Mouse (Mus musculus): ENCODE results near the gene Itprip. TPM values are rescaled to one million over a fixed set of nuclear protein-coding genes. Genes with fewer than 3 reads are reported as not detected.

Gene Itprip
- polyA plus RNA-seq (2015; fragmentation: Nextera tagmentation; extraction: Ambion mirVana): 20.5 and 21.0 TPM in 2 replicates

GRCm38 (mm10) chr19:47919126-47919965, at the start of gene Itprip, which contains the start of gene Cfap43:
Itprip (minus strand) TSS chr19:47919299.
Cfap43 (minus strand) TSS chr19:47919287.
- Histone ChIP-seq H3K9me3 (ENCODE audit: low read length) (no peaks in the 10 kb centered on the region), H3K4me2 (replicated peaks; ENCODE audit: low read depth, low read length) (peak within 1 kb of the TSS; percentile 74), H3K4me1 (ENCODE audit: insufficient read depth, low read length) (peaks cover 17% of the 10 kb centered on the region), H3K27ac (ENCODE audit: low read length) (peak within 1 kb of the TSS; percentile 98), H3K4me3 (ENCODE audit: low read length) (peak within 1 kb of the TSS; percentile 66), H3K9ac (replicated peaks; ENCODE audit: low read length) (peak within 1 kb of the TSS; percentile 76), H3K36me3 (ENCODE audit: insufficient read depth, low read length) (no peaks in the 10 kb centered on the region), H3K27me3 (ENCODE audit: insufficient read depth, low read length) (no peaks in the 10 kb centered on the region)
- peak; percentile 88 for ATAC-seq (ENCODE audit: low FRiP score, low TSS enrichment)
- WGBS: under 1% methylated on average over 48 of the region's 48 CpGs

GRCm38 (mm10) chr19:47958181-47958580, 39.1 kb upstream of the Itprip start:
- 75% methylated on average over 13 of the region's 13 CpGs for WGBS
- ATAC-seq (ENCODE audit: low FRiP score, low TSS enrichment): no peak

GRCm38 (mm10) chr19:47953169-47953568, 34.1 kb upstream of the Itprip start:
- no peaks in the 10 kb centered on the region for H3K36me3 ChIP-seq (ENCODE audit: insufficient read depth, low read length)
- ATAC-seq (ENCODE audit: low FRiP score, low TSS enrichment): no peak
- 84% methylated on average over 9 of the region's 9 CpGs for WGBS
- no peak overlapping the region for H3K27ac ChIP-seq (ENCODE audit: low read length)
- H3K4me1 ChIP-seq (ENCODE audit: insufficient read depth, low read length): no peaks in the 10 kb centered on the region
- H3K9ac ChIP-seq (replicated peaks; ENCODE audit: low read length): no peak overlapping the region
- no peaks in the 10 kb centered on the region for H3K27me3 ChIP-seq (ENCODE audit: insufficient read depth, low read length)
- H3K4me3 ChIP-seq (ENCODE audit: low read length): no peak overlapping the region
- no peaks in the 10 kb centered on the region for H3K9me3 ChIP-seq (ENCODE audit: low read length)
- no peak overlapping the region for H3K4me2 ChIP-seq (replicated peaks; ENCODE audit: low read depth, low read length)

More at GRCm38 (mm10) chr19:47958181-47958580, 39.1 kb upstream of the Itprip start:
- Histone ChIP-seq H3K36me3 (ENCODE audit: insufficient read depth, low read length) (no peaks in the 10 kb centered on the region), H3K27me3 (ENCODE audit: insufficient read depth, low read length) (no peaks in the 10 kb centered on the region), H3K27ac (ENCODE audit: low read length) (no peak overlapping the region), H3K4me1 (ENCODE audit: insufficient read depth, low read length) (no peaks in the 10 kb centered on the region), H3K4me2 (replicated peaks; ENCODE audit: low read depth, low read length) (no peak overlapping the region), H3K9ac (replicated peaks; ENCODE audit: low read length) (no peak overlapping the region), H3K9me3 (ENCODE audit: low read length) (peaks cover 6% of the 10 kb centered on the region; the same call in 1 of the 2 replicates), H3K4me3 (ENCODE audit: low read length) (no peak overlapping the region)

- no peaks in the 10 kb centered on the region for H3K9me3 ChIP-seq (ENCODE audit: low read length)
- H3K4me1 ChIP-seq (ENCODE audit: insufficient read depth, low read length): no peaks in the 10 kb centered on the region; the same call in 1 of the 2 replicates
- H3K4me3 ChIP-seq (ENCODE audit: low read length): no peak overlapping the region
- ATAC-seq (ENCODE audit: low FRiP score, low TSS enrichment): no peak
- H3K4me2 ChIP-seq (replicated peaks; ENCODE audit: low read depth, low read length): no peak overlapping the region
- no peaks in the 10 kb centered on the region for H3K36me3 ChIP-seq (ENCODE audit: insufficient read depth, low read length)
- no peaks in the 10 kb centered on the region for H3K27me3 ChIP-seq (ENCODE audit: insufficient read depth, low read length)
- no peak overlapping the region for H3K27ac ChIP-seq (ENCODE audit: low read length)
- H3K9ac ChIP-seq (replicated peaks; ENCODE audit: low read length): no peak overlapping the region
- 88% methylated on average over 7 of the region's 7 CpGs for WGBS
These were observed 31.8 kb upstream of the Itprip start for GRCm38 (mm10) chr19:47950946-47951345.

- Histone ChIP-seq H3K9me3 (ENCODE audit: low read length) (no peaks in the 10 kb centered on the region), H3K27ac (ENCODE audit: low read length) (no peak overlapping the region), H3K4me2 (replicated peaks; ENCODE audit: low read depth, low read length) (peak overlapping the region; percentile 27), H3K36me3 (ENCODE audit: insufficient read depth, low read length) (no peaks in the 10 kb centered on the region), H3K9ac (replicated peaks; ENCODE audit: low read length) (no peak overlapping the region), H3K27me3 (ENCODE audit: insufficient read depth, low read length) (no peaks in the 10 kb centered on the region), H3K4me1 (ENCODE audit: insufficient read depth, low read length) (no peaks in the 10 kb centered on the region; the same call in 1 of the 2 replicates), H3K4me3 (ENCODE audit: low read length) (no peak overlapping the region)
- peak; percentile 49; the same call in 1 of the 2 replicates for ATAC-seq (ENCODE audit: low FRiP score, low TSS enrichment)
- WGBS: 53% methylated on average over 23 of the region's 23 CpGs
These were observed 27.8 kb upstream of the Itprip start for GRCm38 (mm10) chr19:47946821-47947465.

GRCm38 (mm10) chr19:47939361-47939760, 20.3 kb upstream of the Itprip start:
- ATAC-seq (ENCODE audit: low FRiP score, low TSS enrichment): no peak
- Histone ChIP-seq H3K27me3 (ENCODE audit: insufficient read depth, low read length) (peaks cover 15% of the 10 kb centered on the region), H3K4me2 (replicated peaks; ENCODE audit: low read depth, low read length) (no peak overlapping the region), H3K27ac (ENCODE audit: low read length) (no peak overlapping the region), H3K9me3 (ENCODE audit: low read length) (no peaks in the 10 kb centered on the region), H3K36me3 (ENCODE audit: insufficient read depth, low read length) (no peaks in the 10 kb centered on the region), H3K4me3 (ENCODE audit: low read length) (no peak overlapping the region), H3K9ac (replicated peaks; ENCODE audit: low read length) (no peak overlapping the region), H3K4me1 (ENCODE audit: insufficient read depth, low read length) (no peaks in the 10 kb centered on the region)
- WGBS: 84% methylated on average over 6 of the region's 6 CpGs

- Histone ChIP-seq H3K9me3 (ENCODE audit: low read length) (no peaks in the 10 kb centered on the region), H3K27me3 (ENCODE audit: insufficient read depth, low read length) (peaks cover 15% of the 10 kb centered on the region), H3K36me3 (ENCODE audit: insufficient read depth, low read length) (no peaks in the 10 kb centered on the region), H3K27ac (ENCODE audit: low read length) (no peak within 1 kb of the TSS), H3K9ac (replicated peaks; ENCODE audit: low read length) (peak within 1 kb of the TSS; percentile 13; the same call in 1 of the 2 replicates), H3K4me2 (replicated peaks; ENCODE audit: low read depth, low read length) (peak within 1 kb of the TSS; percentile 67), H3K4me1 (ENCODE audit: insufficient read depth, low read length) (no peaks in the 10 kb centered on the region), H3K4me3 (ENCODE audit: low read length) (peak within 1 kb of the TSS; percentile 41)
- WGBS: 3% methylated on average over 41 of the region's 41 CpGs
- ATAC-seq (ENCODE audit: low FRiP score, low TSS enrichment): peak; percentile 88
These were observed 18.6 kb upstream of the Itprip start, which contains the start of gene Cfap58 for GRCm38 (mm10) chr19:47937443-47938406. Cfap58 (plus strand) TSS chr19:47937675.

- Histone ChIP-seq H3K27me3 (ENCODE audit: insufficient read depth, low read length) (peaks cover 15% of the 10 kb centered on the region), H3K9me3 (ENCODE audit: low read length) (no peaks in the 10 kb centered on the region), H3K4me1 (ENCODE audit: insufficient read depth, low read length) (no peaks in the 10 kb centered on the region), H3K4me3 (ENCODE audit: low read length) (peak overlapping the region; percentile 41), H3K4me2 (replicated peaks; ENCODE audit: low read depth, low read length) (peak overlapping the region; percentile 67), H3K9ac (replicated peaks; ENCODE audit: low read length) (no peak overlapping the region), H3K27ac (ENCODE audit: low read length) (no peak overlapping the region), H3K36me3 (ENCODE audit: insufficient read depth, low read length) (no peaks in the 10 kb centered on the region)
- WGBS: 64% methylated on average over 9 of the region's 9 CpGs
- no peak for ATAC-seq (ENCODE audit: low FRiP score, low TSS enrichment)
These were observed 17.8 kb upstream of the Itprip start for GRCm38 (mm10) chr19:47936938-47937337.

GRCm38 (mm10) chr19:47936490-47936889, 17.4 kb upstream of the Itprip start:
- no peak for ATAC-seq (ENCODE audit: low FRiP score, low TSS enrichment)
- Histone ChIP-seq H3K9me3 (ENCODE audit: low read length) (no peaks in the 10 kb centered on the region), H3K27ac (ENCODE audit: low read length) (no peak overlapping the region), H3K4me1 (ENCODE audit: insufficient read depth, low read length) (no peaks in the 10 kb centered on the region), H3K36me3 (ENCODE audit: insufficient read depth, low read length) (no peaks in the 10 kb centered on the region), H3K9ac (replicated peaks; ENCODE audit: low read length) (no peak overlapping the region), H3K4me3 (ENCODE audit: low read length) (no peak overlapping the region), H3K27me3 (ENCODE audit: insufficient read depth, low read length) (peaks cover 15% of the 10 kb centered on the region), H3K4me2 (replicated peaks; ENCODE audit: low read depth, low read length) (no peak overlapping the region)
- WGBS: 93% methylated on average over 11 of the region's 11 CpGs
